29 mouse cellular contexts compared by ENCODE assay signal in the genomic region with DNA sequence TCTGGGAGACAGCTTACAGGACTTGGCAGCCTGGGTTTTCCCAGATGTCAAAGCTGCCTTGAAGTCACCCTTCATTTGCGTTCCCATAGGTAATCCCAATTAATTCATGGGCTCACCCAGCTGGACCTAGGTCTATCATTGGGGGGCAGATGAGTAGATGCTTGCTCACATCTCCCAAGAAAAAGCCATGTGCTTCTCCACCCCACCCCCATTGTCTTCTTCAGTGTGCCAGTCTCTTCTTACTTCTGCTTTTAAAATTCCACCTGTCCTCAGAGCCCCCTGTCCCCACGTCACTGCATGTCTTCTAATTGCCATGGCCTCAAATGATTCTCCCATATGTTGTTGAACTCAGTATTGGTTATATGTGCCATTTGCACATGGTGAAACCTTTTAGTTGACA.
"Had no signal": no experiment of that assay in that cellular context is flagged by ENCODE, and none has a peak within 500 bp of the region (broad histone marks: within the 10 kb centered on the region; RNA-seq: fewer than 3 reads in every experiment).

No protein-coding gene starts in this region.

- H3K27me3 ChIP-seq: limb, embryonic 12.5 days; limb, embryonic 13.5 days; limb, embryonic 15.5 days; lung, embryonic 15.5 days; midbrain, embryonic 12.5 days; midbrain, embryonic 13.5 days; midbrain, embryonic 15.5 days; neural tube, embryonic 12.5 days had no signal

- H3K4me1 ChIP-seq: liver, embryonic 15.5 days; midbrain, embryonic 10.5 days; midbrain, embryonic 12.5 days; midbrain, embryonic 13.5 days; midbrain, embryonic 15.5 days; neural tube, embryonic 12.5 days had no signal

- H3K27ac ChIP-seq: limb, embryonic 10.5 days; limb, embryonic 12.5 days; limb, embryonic 13.5 days; limb, embryonic 15.5 days; liver, embryonic 12.5 days; liver, embryonic 13.5 days; liver, embryonic 14.5 days; liver, embryonic 15.5 days; lung, embryonic 15.5 days; macrophage; midbrain, embryonic 10.5 days; midbrain, embryonic 12.5 days; midbrain, embryonic 13.5 days; midbrain, embryonic 15.5 days; neural tube, embryonic 12.5 days had no signal

- DNase-seq: left cerebral cortex, postnatal 4 days; liver; liver, embryonic 13.5 days; liver, postnatal 0 days; lung, adult 18-20 months; lung, adult 2 months; lung, embryonic 14.5 days; lung, postnatal 10 days; lung, postnatal 14 days; lung, postnatal 4 days; midbrain, embryonic 14.5 days had no signal

- H3K9ac ChIP-seq: limb, embryonic 12.5 days; limb, embryonic 13.5 days; limb, embryonic 15.5 days; liver, embryonic 12.5 days; liver, embryonic 13.5 days; liver, embryonic 14.5 days; liver, embryonic 15.5 days; liver, postnatal 0 days; lung, embryonic 14.5 days; lung, embryonic 15.5 days; midbrain, embryonic 12.5 days; midbrain, embryonic 13.5 days; midbrain, embryonic 15.5 days; neural tube, embryonic 12.5 days had no signal

- H3K4me3 ChIP-seq: limb, embryonic 10.5 days; limb, embryonic 12.5 days; limb, embryonic 13.5 days; limb, embryonic 15.5 days; liver, embryonic 12.5 days; liver, embryonic 13.5 days; liver, embryonic 15.5 days; lung, embryonic 15.5 days; megakaryocyte, embryonic 14.5 days; midbrain, embryonic 10.5 days; midbrain, embryonic 12.5 days; midbrain, embryonic 13.5 days; midbrain, embryonic 15.5 days; myocyte; neural tube, embryonic 12.5 days had no signal

- H3K9me3 ChIP-seq: limb, embryonic 10.5 days; limb, embryonic 12.5 days; limb, embryonic 13.5 days; limb, embryonic 15.5 days; liver, embryonic 12.5 days; liver, embryonic 13.5 days; liver, embryonic 15.5 days; lung, embryonic 15.5 days; midbrain, embryonic 10.5 days; midbrain, embryonic 12.5 days; midbrain, embryonic 13.5 days; midbrain, embryonic 15.5 days; neural tube, embryonic 12.5 days had no signal

- H3K4me2 ChIP-seq: limb, embryonic 12.5 days; limb, embryonic 13.5 days; limb, embryonic 15.5 days; liver, embryonic 11.5 days; liver, embryonic 12.5 days; liver, embryonic 13.5 days; liver, embryonic 15.5 days; lung, embryonic 14.5 days; lung, embryonic 15.5 days; midbrain, embryonic 11.5 days; midbrain, embryonic 12.5 days; midbrain, embryonic 13.5 days; midbrain, embryonic 15.5 days; neural tube, embryonic 12.5 days had no signal

- H3K36me3 ChIP-seq: limb, embryonic 10.5 days; limb, embryonic 12.5 days; limb, embryonic 13.5 days; limb, embryonic 15.5 days; liver, embryonic 12.5 days; liver, embryonic 13.5 days; liver, embryonic 15.5 days; lung, embryonic 15.5 days; midbrain, embryonic 10.5 days; midbrain, embryonic 12.5 days; midbrain, embryonic 13.5 days; midbrain, embryonic 15.5 days; neural tube, embryonic 12.5 days had no signal
